Mouse (Mus musculus) bone marrow macrophage, adult 2 months (primary cell): ENCODE measurements around the gene Gm10337. TPM values are rescaled to one million over a fixed set of nuclear protein-coding genes. Genes with fewer than 3 reads are reported as not detected.

Experiments used
- H3K27ac ChIP-seq: 2 replicates; pipeline ENCODE4 v1.5.1; 2012; ENCODE audit warnings: low read depth, low read length; ENCODE audit not compliant: insufficient read depth
- H3K4me1 ChIP-seq: 2 replicates; pipeline ENCODE4 v1.6.1; 2012; ENCODE audit warnings: low read length; ENCODE audit not compliant: control insufficient read depth, insufficient read depth
- H3K4me3 ChIP-seq: 2 replicates; pipeline ENCODE4 v1.5.1; 2012; ENCODE audit warnings: mild to moderate bottlenecking, low read length, moderate library complexity; ENCODE audit not compliant: insufficient read depth
- CTCF ChIP-seq: IDR thresholded peaks from 2 replicates; pipeline ENCODE4 v1.5.1; 2012; ENCODE audit warnings: low read depth, mild to moderate bottlenecking, low read length, moderate library complexity
- POLR2A ChIP-seq: IDR thresholded peaks from 2 replicates; pipeline ENCODE4 v1.6.1; 2012; ENCODE audit warnings: mild to moderate bottlenecking, low read depth, low read length, borderline replicate concordance
- polyA plus RNA-seq: library from polyadenylated mRNA; stranded (reverse); fragments of >200 nt; gene quantifications from 2 replicates; pipeline ENCODE4 v1.2.4, GENCODE M21; 2012; ENCODE audit not compliant: missing spikeins, insufficient read depth, insufficient read length

Gm10337 gene
- polyA plus RNA-seq, 1 experiment: not detected

DNA sequence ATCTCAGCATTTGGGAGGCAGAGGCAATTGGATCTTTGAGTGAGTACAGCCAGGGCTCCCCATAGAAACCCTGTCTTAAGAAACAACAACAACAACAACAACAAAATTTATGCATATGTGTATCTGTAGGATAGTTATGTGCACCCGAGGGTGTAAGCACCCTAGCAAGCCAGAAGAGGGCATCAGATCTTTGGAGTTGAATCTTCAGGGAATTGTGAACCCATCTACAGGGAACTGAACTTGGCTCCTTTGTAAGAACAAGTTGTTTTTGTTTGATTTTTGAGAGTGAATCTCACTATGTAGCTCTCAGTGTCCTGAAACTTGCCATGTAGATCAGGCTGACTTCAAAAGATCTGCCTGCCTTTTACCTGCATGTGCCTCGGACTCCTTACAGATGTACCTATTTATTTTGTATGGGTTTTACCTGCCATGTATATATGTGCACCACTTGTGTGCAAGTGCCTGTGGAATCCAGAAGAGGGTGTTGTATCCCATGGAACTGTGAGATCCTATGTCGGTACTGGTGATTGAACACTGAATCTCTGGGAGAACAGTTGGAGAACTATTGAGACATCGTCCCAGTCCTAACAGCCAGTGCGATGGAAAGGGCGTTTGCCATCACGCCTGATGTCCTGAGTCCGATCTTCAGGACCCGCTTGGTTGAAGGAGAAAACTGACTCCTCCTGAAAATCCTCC lies 34.7 kb upstream of the Gm10337 start:
- Histone ChIP-seq H3K4me3 (no peak overlapping the region), H3K4me1 (peaks cover 6% of the 10 kb centered on the region), H3K27ac (no peak overlapping the region)
- TF ChIP-seq POLR2A (no peak), CTCF (no peak)

DNA sequence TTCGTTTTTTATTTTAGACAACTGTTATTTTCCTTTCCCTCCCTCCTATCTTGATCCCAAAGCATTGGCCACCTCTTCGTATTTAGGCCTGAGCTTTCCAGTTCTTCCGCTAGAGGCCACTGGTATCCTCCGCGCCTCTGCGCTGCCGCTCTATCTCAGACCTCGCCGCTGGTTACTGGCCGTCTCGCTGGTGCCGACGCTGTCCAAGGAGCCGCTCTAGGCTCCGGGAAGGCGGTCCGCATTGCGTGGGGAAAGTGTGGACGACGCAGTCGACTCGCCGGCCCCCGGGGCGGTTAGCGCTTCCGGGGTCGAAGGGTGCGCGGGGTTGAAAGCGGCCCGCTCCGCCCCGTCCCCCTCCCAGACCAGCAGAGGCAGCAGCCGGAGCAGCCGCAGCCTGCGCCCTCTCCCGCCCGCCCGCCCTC lies 33.3 kb upstream of the Gm10337 start, which contains the start of gene Pcbp2:
Pcbp2 (plus strand) TSS at position 357 of the 422 bp plus-strand sequence.
- TF ChIP-seq POLR2A (no peak), CTCF (peak; percentile 22; the same call in 1 of the 2 replicates)
- Histone ChIP-seq H3K4me1 (peaks cover 6% of the 10 kb centered on the region), H3K27ac (peak within 1 kb of the TSS; percentile 97), H3K4me3 (peak within 1 kb of the TSS; percentile 100)

DNA sequence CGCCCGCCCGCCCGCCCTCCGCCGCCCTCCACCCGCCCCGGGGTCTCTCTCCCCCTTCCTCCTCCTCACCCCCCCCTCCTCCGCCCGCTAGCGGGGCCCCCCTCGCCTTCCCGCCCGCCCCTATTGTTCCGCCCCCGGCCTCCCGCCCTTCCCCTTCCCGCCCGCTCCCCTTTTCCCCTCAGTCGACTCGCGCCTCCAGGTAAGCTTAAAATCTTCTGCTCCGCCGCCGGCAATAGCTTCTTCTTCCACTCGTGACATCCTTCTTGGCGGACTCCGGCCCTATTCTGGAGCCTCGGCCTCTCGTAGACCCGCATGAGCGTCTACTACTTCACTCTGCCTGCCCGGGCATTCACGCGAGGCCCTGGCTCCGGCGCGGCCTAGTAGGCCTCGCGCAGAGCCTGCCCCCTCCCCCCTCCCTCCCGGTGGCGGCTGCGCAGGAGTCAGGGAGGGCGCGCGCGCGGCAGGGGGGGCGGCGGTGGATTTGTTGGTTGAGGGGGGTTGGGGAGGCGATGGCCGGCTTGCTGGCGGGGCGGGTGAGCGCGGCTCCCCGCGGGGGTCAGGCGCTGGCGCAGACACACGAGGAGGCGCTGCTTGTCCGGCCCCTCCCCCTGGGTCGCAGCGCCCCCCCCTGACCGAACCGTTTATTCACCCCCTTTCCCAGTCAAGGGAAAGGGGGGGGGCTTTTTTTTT lies 32.8 kb upstream of the Gm10337 start:
- Histone ChIP-seq H3K4me3 (peak overlapping the region; percentile 100), H3K4me1 (peaks cover 6% of the 10 kb centered on the region), H3K27ac (peak overlapping the region; percentile 97)
- peak; percentile 22; the same call in 1 of the 2 replicates for TF ChIP-seq CTCF
- TF ChIP-seq POLR2A: no peak

DNA sequence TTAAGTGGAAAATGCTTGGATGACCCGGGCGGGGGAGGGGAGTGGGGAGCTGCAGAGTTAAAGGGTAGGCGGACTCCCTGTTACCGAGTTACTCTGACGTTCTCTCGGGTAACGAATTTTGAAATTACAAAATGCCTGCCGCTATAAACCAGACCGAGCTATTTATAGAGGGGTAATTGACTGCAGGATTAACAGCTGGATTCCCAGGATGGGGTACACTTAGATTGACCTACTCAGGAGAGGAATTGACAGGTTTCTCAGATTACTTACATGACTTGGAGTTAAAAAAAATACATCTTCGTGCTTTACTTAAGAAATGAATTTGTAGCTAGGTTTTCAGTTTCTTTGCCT lies 32.3 kb upstream of the Gm10337 start:
- peak overlapping the region; percentile 97 for H3K27ac ChIP-seq

GRCm38 (mm10) chr15:102471727-102472126 lies 31.8 kb upstream of the Gm10337 start:
- peak overlapping the region; percentile 28; the same call in 1 of the 2 replicates for H3K4me3 ChIP-seq
- peak overlapping the region; percentile 33; the same call in 1 of the 2 replicates for H3K27ac ChIP-seq

More for the DNA sequence above, 32.3 kb upstream of the Gm10337 start:
- H3K4me1 ChIP-seq: peaks cover 6% of the 10 kb centered on the region
- TF ChIP-seq POLR2A (no peak), CTCF (no peak)
- H3K4me3 ChIP-seq: peak overlapping the region; percentile 100

DNA sequence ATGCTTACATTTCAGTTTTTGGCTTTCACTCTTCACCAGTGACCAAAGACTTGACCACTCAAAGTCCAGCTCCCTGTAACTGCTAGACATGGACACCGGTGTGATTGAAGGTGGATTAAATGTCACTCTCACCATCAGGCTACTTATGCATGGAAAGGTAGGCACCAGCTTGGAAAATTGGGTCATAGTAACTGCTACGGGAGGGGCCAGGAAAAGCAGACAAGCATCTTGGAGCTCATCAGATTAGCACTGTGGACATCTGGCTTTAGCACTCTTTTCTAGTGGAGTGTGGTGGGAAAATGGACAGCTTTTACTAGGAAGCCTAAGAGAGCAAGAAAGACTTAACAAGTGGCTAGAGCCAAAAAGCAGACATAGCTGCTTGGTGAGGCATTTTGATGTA lies 30.3 kb upstream of the Gm10337 start:
- no peak overlapping the region for H3K27ac ChIP-seq
- H3K4me3 ChIP-seq: no peak overlapping the region
- H3K4me1 ChIP-seq: peaks cover 6% of the 10 kb centered on the region
- TF ChIP-seq CTCF (no peak), POLR2A (no peak)

More at GRCm38 (mm10) chr15:102471727-102472126, 31.8 kb upstream of the Gm10337 start:
- H3K4me1 ChIP-seq: peaks cover 6% of the 10 kb centered on the region
- TF ChIP-seq CTCF: no peak
- no peak for TF ChIP-seq POLR2A

- H3K4me1 ChIP-seq: peaks cover 6% of the 10 kb centered on the region
- H3K4me3 ChIP-seq: no peak overlapping the region
- TF ChIP-seq CTCF (no peak), POLR2A (no peak)
- no peak overlapping the region for H3K27ac ChIP-seq
Measured at GRCm38 (mm10) chr15:102474520-102474919, 29.0 kb upstream of the Gm10337 start.

- H3K4me1 ChIP-seq: no peaks in the 10 kb centered on the region
- no peak overlapping the region for H3K27ac ChIP-seq
- TF ChIP-seq POLR2A: no peak
- no peak for TF ChIP-seq CTCF
- no peak overlapping the region for H3K4me3 ChIP-seq
Measured at GRCm38 (mm10) chr15:102483136-102483535, 20.4 kb upstream of the Gm10337 start.

- TF ChIP-seq CTCF (no peak), POLR2A (no peak)
- H3K4me3 ChIP-seq: no peak overlapping the region
Measured at GRCm38 (mm10) chr15:102485853-102486252, 17.7 kb upstream of the Gm10337 start.

GRCm38 (mm10) chr15:102487664-102488063 lies 15.9 kb upstream of the Gm10337 start:
- Histone ChIP-seq H3K4me3 (no peak overlapping the region), H3K4me1 (no peaks in the 10 kb centered on the region), H3K27ac (no peak overlapping the region)
- TF ChIP-seq POLR2A (no peak), CTCF (no peak)

More at GRCm38 (mm10) chr15:102485853-102486252, 17.7 kb upstream of the Gm10337 start:
- no peaks in the 10 kb centered on the region for H3K4me1 ChIP-seq
- H3K27ac ChIP-seq: no peak overlapping the region
